Mouse (Mus musculus): ENCODE measurements around the gene Cenpx. TPM values are rescaled to one million over a fixed set of nuclear protein-coding genes. Genes with fewer than 3 reads are reported as not detected.

Cenpx gene
- polyA plus RNA-seq, 3 experiments from 2014 or later, result 154 to 181 (median 169) TPM

DNA sequence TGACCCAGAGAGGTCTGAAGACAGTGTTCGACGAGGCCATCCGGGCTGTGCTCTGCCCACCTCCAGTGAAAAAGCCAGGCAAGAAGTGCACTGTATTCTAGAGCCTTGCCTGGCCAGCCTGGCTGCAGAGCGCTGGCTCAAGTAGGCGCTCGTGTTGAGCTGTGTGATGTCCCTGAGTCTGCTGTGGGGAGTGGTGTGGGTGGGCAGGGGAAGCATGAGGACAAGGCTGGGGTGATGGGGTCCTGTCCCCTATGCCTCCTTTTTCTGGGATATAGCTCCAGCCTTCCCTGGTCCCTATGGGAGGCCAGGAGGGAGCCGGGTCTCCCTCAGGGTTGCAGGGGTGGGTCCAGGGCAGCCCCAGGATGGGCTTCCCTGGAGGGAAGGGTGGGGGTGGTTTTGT lies 10.0 kb upstream of the Cenpx start:
- ATAC-seq, result no peak

DNA sequence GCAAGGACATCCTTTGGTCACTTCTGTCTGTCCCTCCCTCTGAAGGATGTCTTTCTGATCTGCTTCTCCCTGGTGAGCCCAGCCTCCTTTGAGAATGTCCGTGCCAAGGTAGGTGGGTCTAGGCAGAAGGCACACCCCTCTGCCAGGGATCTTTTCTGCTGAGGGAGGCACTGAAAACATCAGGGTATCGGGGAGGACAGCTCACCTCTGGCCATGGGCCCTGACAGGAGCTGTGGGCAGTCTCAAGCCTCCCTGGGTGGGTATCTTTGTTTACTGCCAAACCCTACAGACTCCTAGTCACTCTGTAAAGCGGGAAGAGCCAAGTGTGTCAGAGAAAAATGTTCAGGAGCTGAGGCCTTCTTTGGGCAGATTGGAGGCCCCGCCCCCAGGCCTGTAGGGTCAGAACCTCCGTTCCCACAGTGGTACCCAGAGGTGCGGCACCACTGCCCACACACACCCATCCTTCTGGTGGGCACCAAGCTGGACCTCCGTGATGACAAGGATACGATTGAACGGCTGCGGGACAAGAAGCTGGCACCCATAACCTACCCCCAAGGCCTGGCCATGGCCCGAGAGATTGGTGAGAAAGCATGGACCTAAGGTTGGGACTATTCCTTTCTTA lies 9.3 kb upstream of the Cenpx start:
- no peak for ATAC-seq

DNA sequence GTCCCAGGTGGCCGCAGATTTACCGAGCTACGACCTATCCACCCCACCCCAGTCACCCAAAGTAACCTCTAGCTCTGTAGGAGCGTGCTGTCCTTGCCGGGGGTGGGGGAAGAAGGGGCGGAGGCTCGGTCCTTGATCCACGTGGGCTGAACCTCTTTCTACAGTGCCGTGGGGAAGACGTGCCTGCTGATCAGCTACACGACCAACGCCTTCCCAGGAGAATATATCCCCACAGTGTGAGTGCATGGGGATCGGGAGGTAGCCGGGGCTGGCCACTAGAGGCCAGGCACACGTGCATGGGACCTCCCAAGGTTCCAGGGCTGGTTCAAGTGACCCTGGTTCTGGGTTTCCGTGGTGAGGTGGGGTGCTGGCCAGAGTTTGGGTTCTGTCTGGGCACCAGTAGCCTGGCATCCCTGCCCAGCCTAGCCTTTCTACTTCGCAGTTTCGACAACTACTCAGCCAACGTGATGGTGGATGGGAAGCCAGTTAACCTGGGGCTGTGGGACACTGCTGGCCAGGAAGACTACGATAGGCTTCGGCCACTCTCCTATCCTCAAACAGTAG lies 8.6 kb upstream of the Cenpx start:
- ATAC-seq, result no peak

DNA sequence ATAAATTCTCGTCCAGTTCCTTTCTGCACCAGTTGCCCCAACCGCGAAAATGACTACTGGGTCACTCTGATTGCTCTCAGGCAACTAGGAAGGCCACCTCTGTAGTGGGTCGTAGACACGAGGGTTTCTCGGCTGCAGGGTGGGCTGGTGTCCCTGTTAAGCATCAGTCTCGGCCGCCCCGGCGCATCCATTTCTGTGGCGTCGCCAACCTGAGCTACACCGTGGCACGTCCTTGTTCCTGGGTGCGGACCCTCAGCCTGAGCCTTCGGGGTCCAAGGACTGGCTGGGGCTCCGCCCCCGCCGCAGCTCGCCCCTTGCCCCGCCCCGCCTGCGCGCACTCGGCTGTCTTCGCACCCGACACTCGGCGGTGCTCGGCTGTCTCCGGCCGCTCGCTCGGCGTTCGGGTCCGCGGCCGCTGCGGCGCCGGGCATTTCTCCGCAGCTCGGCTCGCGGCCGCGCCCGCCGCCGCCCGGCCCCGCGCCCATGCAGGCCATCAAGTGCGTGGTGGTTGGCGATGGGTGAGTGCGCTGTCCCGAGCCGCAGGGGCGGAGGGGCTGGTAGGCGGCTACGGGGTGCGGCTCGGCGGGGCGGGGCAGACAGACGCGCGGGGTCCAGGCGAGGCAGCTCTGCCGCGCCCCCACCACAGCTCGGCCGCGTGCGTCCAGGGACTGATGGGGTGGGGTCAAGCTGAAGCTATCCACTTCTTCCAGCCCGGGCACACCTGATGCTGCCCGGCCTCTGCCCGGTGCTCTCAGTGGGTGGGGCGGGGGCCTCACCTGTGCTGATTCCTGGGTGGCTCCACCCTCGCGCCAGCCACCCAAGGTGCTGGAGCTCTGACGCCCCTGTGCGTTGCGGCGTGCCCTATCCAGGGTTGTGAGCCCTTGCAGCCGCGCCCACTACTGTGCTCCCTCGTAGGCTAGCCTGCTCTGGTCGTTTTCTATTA lies 7.9 kb upstream of the Cenpx start, which contains the start of gene Rac3:
Rac3 (plus strand) TSS at position 347 of the 943 bp plus-strand sequence.
- ATAC-seq, result peak; percentile 21

DNA sequence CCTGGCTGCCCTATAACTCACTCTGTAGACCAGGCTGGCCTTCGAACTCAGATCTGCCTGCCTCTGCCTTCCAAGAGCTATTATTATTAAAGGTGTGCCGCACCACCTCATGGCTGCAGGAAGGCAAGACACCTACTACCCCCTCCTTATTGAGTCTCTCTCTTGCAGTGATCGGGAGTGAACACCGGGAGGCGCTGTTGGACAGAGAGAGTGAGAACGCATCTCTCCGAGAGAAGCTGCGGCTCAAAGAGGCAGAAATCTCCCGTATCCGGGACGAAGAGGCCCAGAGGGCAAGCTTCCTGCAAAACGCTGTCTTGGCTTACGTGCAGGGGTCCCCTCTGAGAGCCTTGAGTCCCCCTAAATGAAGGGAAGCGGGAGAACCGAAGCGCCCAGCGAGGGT lies 6.9 kb upstream of the Cenpx start:
- peak; percentile 85 for ATAC-seq

DNA sequence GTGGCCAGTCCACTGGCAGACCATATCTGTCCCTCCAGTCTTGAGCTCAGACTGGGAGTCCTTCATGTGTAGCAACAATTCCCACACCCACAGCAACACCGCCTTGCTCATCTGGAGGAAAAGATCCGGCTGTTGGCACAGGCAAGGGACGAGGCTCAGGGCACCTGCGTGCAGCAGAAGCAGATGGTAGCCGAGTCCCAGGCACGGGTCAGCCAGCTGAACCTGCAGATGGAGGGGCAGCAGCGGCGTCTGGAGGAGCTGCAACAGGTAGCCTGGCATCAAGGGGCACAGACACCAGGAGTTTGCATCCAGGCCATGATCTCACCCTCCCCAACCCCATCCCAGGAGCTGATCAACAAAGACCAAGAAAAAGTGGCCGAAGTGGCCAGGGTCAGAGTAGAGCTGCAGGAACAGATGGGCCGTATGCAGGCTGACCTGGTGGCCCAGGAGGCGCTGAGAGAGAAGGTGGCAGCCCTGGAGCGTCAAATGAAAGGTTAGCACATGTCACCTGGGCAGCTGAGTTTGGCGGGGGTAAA lies 6.4 kb upstream of the Cenpx start:
- ATAC-seq, result no peak

DNA sequence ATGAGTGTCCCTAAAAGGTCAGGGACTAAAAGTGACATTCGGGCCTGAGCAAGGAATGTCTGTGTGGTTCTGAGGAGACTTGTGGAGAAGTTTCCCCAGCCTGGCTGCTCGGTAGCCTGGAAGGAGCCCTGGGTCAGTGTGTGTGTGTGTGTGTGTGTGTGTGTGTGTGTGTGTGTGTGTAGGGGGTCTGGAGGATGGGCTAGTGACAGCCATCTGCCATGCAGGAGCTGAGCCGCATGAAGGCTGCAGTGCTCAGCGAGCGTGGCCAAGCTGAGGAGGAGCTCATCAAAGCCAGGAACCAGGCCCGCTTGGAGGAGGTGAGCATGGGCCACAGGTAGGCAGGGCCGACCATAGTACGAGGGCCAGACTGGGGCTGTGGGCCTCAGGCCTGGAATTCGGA lies 5.7 kb upstream of the Cenpx start:
- no peak for ATAC-seq

DNA sequence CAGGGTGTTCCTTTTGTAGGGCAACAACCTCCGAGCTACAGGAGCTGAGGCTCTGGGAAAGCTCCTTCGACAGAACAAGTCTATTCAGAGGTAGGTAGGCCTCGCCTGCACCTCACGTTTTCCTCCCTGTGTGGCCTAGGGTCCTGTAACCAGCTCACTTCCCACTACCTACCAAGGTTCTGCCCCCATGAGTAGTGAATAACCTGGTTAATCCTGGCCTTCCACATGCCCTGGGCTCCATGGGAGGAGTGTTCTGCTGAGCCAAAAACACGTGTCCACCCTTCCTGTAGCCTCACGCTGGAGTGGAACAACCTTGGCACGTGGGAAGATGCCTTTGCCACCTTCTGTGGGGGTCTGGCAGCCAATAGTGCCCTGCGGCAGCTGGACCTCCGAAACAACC lies 1.6 kb upstream of the Cenpx start:
- no peak for ATAC-seq

DNA sequence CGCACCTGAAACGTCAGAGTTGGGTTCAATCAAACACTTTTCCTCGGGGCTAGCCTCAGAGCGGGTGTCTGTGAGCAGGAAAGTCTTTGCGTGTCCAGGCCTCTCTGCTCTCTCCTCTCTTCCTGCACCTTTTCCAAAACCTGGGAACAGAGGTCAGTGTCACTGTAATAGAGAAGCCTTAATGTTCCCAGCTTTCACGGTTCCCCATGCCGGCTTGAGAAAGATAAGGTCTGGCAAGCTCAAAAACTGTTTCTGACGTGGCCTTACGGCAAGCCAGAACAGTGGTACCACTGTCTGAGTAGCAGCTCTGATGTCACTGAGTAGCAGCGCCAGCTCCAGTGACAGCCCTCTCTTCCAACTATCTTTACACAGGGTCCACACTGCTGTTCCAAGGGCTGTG lies 1.0 kb upstream of the Cenpx start:
- no peak for ATAC-seq

DNA sequence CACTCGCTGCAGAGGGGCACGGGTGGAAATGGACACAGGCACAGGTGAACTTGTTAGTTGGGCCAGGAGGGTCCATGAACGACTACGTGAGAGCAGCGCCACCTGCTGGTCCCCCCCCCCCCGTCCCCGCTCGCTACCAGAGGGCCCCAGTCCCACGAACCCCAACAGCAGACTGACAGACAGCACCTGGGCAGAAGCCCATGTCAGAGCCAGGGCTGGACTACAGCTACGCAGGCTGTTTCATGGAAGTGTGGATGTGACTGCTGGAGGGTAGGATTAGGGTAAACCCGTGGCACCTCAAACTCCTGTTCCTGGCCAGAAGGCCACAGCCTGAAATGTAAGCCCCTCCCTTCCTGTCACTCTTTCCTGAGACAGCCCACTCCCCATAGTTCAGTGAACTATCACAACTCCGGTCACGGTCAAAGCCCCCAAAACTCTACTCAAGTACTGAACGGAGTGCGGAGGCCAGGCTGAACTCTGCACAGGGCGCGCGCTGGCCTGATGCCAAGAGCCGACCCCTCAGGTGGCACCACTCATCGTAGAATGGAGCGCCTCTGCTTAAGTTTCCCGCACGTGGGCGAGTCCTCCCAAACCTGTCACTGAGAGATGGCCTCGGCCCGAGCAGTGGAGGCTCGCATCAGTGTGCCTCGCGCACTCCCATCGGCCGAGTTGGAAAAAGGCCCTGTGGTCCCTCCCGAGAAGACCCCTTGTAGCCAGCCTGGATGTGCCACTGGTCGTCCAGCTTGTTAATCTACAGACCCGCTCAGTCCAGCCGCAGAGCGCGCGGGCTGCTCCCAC lies 568 bp downstream of the Cenpx start:
- ATAC-seq, result peak; percentile 14

DNA sequence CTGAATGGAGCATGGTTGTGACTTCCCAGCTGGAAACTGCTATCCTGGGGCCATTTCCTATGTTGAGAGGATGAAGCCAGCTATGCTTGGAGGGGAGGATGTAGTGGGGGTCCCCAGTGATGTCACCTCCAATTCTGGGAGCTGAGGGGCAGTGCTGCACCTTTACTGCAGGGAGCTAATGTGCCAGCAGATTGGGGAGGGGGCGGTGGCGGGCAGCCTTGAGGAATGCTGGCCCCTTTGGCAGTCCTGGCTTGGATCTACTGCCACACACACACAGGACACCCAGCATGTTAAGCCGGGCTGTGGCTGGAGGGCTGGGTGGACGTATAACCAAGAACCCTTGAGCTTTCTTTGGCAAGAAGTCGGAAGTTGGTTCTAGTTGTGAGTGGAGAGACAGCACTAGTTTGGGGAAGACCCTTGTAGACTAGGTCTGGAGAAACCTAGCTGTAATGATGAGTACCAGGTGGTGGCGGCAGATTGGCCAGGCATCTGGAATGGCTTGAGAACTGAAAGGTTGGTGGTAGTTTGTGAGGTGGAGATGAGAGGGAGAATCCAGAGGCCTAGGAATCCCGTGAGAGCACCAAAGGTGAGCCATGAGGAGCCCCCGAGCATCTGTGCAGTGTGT lies 1.4 kb downstream of the Cenpx start:
- ATAC-seq, result no peak

DNA sequence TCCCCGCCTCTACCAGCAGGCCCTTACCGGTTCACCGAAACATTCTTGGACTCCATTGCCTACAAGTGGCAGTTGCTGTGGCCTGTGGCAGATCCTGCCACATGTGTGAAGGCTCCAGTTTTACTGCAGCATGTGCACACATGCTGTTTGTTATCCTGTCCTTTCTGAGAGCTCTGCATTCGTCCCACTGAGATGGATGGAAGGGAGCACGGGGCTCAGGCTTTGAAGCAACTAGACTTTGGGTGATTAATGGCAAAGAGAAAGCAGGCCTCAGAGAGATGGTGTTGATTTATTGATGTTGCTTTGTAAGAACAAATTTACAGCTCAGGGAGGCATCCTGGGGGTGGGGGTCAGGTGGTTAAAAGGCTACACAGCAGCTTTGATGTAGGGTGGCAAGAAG lies 2.9 kb downstream of the Cenpx start:
- ATAC-seq, result no peak

DNA sequence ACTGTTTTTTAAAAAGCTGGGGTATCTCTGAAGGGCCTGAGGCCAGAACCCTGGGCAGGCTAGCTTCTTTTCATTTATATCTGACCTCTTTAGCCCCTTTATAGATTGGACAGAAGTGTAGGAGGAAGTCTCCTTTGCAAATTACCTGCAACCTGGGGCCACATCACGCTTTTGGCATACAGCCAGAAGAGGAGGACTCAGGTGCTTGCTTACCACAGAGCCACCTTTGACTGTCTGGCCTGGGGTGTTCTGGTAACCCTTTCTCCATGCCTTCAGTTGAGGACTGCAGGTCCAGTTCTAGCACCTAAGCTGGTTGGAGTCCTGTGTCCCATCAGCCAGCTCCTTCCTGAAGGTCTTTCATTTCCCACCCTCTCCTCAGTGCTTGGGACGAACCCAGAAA lies 4.0 kb downstream of the Cenpx start:
- ATAC-seq, result no peak

DNA sequence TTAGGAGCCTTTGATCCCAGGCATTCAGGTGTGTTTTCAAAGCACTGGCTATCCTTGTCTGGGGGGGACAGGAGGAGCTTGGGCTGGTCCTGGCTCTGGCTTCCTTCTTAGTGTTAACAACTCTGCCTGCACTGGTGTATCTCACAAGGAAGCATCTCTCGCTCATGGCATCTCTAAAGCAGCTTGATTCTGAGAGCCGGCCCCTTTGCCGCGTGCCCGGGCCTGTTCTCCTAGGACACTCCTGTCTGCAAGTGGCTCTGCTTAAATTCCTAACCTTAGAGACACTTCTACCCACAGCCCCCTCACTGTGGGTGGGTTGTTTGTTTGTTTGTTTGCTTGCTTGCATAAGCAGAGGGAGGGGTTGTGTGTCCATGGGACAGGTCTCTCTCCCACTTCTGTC lies 5.6 kb downstream of the Cenpx start:
- no peak for ATAC-seq

DNA sequence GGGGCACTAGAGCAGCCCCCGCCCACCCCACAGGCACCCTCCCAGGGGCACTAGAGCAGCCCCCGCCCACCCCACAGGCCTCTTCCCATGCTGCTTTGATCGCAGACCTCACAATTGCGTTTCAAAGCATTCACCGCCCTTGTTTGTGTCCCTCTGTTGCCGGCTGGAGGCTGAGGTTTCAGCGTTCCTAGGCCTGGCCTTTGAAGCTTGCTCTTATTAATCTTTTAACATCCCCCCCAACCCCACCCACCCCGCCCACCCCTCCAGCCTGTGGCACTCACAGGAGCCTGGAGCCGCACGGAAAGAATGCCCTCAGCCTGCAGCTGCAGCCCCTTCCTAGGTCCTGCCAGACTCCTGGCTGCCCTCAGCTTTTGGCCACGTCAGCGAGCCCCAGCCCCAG lies 6.3 kb downstream of the Cenpx start:
- no peak for ATAC-seq

DNA sequence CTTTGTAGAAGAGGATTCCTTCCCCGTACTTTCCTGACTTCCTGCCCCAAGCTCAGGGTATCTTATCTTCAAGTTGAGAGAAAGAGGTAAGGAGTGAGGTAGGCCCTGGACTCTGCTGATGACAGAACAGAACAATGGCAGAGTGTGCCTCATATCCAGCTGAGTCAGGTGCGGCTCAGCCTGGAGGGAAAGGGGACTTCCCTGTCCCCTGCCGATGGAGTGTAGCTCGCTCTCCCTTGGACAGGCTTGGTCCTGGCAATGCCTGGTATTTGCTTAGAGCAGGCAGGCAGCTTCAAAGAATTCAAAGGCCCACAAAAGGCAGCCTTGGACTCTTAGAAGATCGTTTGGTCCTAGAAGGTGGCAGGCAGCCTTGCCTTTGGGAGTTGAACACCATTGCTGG lies 7.4 kb downstream of the Cenpx start:
- no peak for ATAC-seq

DNA sequence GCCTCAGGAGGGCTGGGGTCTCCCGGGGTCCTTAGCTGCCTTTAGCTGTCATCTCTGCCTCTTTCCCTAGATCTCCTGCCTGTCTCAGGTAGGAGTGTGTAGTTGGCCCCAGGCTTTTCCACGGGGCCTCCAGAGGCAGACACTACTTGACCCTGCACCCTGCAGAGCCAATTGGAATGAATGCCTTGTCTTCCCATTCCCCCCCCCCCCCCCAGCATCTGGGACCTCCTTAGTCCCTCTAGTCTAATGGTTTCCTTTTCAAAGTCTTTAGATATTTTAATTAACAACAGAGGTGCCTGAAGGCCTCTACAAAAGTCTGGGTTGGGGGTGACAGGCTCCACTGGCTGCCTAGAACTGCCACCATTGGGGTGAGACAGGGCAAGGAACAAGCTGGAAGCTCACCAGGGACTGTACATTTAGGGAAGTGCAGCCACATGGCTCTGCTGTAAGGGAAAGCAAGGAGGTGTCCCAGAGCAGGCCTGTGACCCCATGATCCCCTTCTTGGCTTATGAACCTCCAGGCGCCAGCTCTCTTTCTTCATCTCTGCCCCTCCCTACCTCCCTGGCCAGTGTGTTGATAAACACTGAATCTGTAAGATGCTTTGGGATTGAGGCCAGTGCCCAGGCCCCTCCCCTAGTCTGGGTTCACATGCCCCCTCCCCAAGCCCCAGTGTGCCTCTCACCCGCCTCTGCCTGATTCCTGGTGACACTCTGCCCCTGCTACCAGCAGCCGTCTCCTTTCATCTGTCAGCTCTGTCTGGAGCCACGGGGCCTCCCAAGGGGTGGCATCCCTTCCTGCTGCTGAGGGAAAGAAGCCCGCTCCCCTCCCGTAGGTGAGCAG lies 8.8 kb downstream of the Cenpx start:
- ATAC-seq, result no peak

DNA sequence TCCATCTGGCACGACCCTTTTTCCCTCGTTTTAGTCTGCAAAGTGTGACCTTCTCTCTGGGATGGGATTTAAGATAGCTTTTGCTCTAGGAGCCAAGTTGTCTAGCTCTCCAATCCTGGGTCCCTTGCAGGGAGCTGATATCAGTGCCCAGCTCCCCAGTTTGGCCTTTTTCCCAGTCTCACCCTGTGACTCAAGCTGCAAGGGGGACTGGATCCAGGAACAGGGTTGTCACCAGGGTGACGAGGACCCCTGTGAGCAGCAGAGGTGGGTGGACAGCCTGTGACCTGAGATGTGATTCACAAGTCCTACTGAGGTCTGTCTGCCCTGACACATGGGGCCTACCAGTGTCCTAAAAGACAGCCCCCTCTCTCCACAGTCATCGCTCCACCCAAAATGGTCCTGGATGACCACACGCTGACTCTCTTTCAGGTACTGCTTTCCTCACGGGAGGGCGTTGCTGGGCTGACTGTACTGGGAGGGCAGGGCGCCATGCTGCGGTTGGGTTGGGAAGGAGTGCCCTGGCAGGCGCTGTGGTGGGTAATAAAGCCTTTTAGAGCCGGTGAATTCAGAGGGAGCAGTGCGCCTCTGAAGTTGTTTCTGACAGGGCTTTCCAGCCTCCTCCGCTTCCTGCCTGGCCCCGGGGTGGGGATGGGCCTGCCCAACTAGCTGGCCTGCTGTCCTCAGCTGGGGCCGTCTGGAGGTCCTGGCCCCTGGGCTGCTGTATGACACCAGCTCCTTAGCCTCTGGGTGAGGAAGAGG lies 9.7 kb downstream of the Cenpx start:
- no peak for ATAC-seq

DNA sequence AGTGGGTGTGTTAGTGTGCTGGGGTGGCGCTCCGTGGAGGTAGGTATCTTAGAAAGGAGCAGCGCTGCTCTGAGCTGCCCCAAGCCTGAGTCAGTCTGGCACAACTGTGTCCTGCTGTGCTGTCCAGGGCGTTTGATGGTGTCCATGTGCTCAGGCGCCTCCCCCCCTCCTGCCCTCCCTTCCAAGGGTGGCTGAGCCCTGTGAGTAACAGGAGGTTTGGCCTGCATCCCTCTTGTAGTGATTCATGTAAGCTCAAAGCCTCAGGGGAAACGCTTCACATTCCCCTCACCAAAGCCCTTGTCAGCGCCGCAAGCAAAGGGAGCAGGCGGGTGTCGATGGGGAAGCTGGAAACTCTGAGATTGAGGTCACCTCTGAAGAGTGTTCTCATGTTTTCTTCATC lies 15.8 kb downstream of the Cenpx start:
- no peak for ATAC-seq

DNA sequence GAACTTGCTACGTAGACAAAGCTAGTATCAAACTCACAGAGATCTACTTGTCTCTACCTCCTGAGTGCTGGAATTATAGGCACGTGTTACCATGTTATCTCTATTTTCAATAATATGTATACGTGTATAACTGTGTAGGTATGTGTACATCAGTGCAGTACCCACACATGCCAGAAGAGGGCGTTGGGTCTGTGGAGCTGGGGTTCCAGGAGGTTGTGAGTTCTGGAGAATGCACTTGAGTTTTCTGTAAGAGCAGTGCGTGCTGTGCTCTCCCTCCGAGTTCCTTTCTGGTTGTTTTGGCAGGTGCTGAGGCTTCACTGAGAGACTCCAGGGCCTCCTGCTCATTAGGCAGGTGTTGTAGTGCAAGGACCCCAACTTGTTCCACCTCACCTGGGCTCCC lies 17.0 kb downstream of the Cenpx start:
- no peak for ATAC-seq

DNA sequence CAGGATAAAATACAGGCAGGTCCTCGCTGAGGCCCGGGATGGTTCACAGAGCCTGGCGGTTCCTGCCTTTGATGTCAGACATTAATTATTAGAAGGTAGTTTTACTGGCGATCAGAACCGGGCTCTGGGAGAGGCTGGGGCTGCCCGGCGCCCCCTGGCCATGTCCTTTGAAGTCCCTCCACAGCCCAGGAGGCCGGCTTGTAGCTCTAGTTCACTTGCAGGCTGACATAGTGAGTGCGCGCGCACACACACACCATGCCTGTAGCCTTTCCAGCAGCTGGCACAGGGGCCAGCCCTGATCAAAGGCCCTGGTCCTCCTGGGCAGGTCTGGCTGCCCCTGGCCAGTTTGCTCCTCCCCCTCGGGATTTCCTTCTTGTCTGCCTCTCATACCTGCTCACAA lies 17.9 kb downstream of the Cenpx start:
- no peak for ATAC-seq
